In genomic region chr3:98098676-98099075, GRCm38 (mm10) we compare ENCODE assay signal across 12 mouse cellular contexts.
DNase-seq lines count a peak whose midpoint lies in the region; ATAC-seq and TF ChIP-seq lines count a peak whose summit lies in the region.
"Had no signal": no experiment of that assay in that cellular context is flagged by ENCODE, and none has a peak within 500 bp of the region (broad histone marks: within the 10 kb centered on the region; RNA-seq: fewer than 3 reads in every experiment).

No protein-coding gene starts in this region.

- peak; percentile 86 for TF ChIP-seq EP300 in lung, postnatal 0 days (IDR thresholded peaks at IDR 0.05)

- WGBS in embryonic facial prominence, embryonic 15.5 days: 58% methylated on average over 5 of the region's 5 CpGs
- WGBS in kidney, postnatal 0 days: 68% methylated on average over 5 of the region's 5 CpGs
- 63% methylated on average over 5 of the region's 5 CpGs for WGBS in lung, postnatal 0 days
- WGBS in hindbrain, embryonic 14.5 days: 93% methylated on average over 5 of the region's 5 CpGs
- WGBS in hindbrain, embryonic 12.5 days: 94% methylated on average over 5 of the region's 5 CpGs

- no peak overlapping the region for H3K9ac ChIP-seq in embryonic facial prominence, embryonic 15.5 days
- H3K9ac ChIP-seq in kidney, postnatal 0 days (ENCODE audit: low read depth, low read length): no peak overlapping the region
- no peak overlapping the region for H3K9ac ChIP-seq in lung, postnatal 0 days (replicated peaks; ENCODE audit: low read depth)
- no peak overlapping the region for H3K9ac ChIP-seq in hindbrain, embryonic 14.5 days
- H3K9ac ChIP-seq in hindbrain, embryonic 12.5 days: no peak overlapping the region
- H3K9ac ChIP-seq: hindbrain, embryonic 13.5 days had no signal

- no peak overlapping the region for H3K4me2 ChIP-seq in embryonic facial prominence, embryonic 15.5 days (replicated peaks)
- H3K4me2 ChIP-seq in kidney, postnatal 0 days (ENCODE audit: low read length): no peak overlapping the region
- H3K4me2 ChIP-seq in lung, postnatal 0 days (replicated peaks; ENCODE audit: low read depth, low read length): no peak overlapping the region
- no peak overlapping the region for H3K4me2 ChIP-seq in hindbrain, embryonic 14.5 days (replicated peaks)
- H3K4me2 ChIP-seq in hindbrain, embryonic 12.5 days (replicated peaks): no peak overlapping the region
- H3K4me2 ChIP-seq: hindbrain, embryonic 13.5 days had no signal

- peaks cover 59% of the 10 kb centered on the region for H3K36me3 ChIP-seq in embryonic facial prominence, embryonic 15.5 days
- H3K36me3 ChIP-seq in kidney, postnatal 0 days (ENCODE audit: insufficient read depth, low read length): peaks cover 51% of the 10 kb centered on the region
- peaks cover 39% of the 10 kb centered on the region for H3K36me3 ChIP-seq in lung, postnatal 0 days (ENCODE audit: insufficient read depth, low read length)
- peaks cover 18% of the 10 kb centered on the region for H3K36me3 ChIP-seq in hindbrain, embryonic 14.5 days (replicated peaks; ENCODE audit: control insufficient read depth, insufficient read depth)
- H3K36me3 ChIP-seq in hindbrain, embryonic 12.5 days: peaks cover 45% of the 10 kb centered on the region

- H3K27me3 ChIP-seq in embryonic facial prominence, embryonic 15.5 days: no peaks in the 10 kb centered on the region
- no peaks in the 10 kb centered on the region for H3K27me3 ChIP-seq in kidney, postnatal 0 days (ENCODE audit: insufficient read depth, low read length)
- H3K27me3 ChIP-seq in lung, postnatal 0 days (replicated peaks; ENCODE audit: insufficient read depth, low read length): no peaks in the 10 kb centered on the region
- H3K27me3 ChIP-seq in hindbrain, embryonic 14.5 days (ENCODE audit: control insufficient read depth, insufficient read depth, low read length): no peaks in the 10 kb centered on the region
- peaks cover 3% of the 10 kb centered on the region; the same call in 1 of the 2 replicates for H3K27me3 ChIP-seq in hindbrain, embryonic 12.5 days
- H3K27me3 ChIP-seq: hindbrain, embryonic 13.5 days; Patski had no signal

- ATAC-seq in embryonic facial prominence, embryonic 15.5 days (ENCODE audit: insufficient number of reproducible peaks, low FRiP score, low TSS enrichment, low read depth): peak; percentile 36; the same call in 1 of the 2 replicates
- peak; percentile 83 for ATAC-seq in kidney, postnatal 0 days (replicated peaks; ENCODE audit: low FRiP score, low read depth)
- peak; percentile 93 for ATAC-seq in lung, postnatal 0 days
- no peak for ATAC-seq in hindbrain, embryonic 14.5 days (ENCODE audit: low FRiP score)
- ATAC-seq in monocyte, adult 5-6 weeks (replicated peaks; ENCODE audit: insufficient number of reproducible peaks, low FRiP score, low TSS enrichment, poor library complexity, severe bottlenecking): no peak
- no peak for ATAC-seq in hindbrain, embryonic 12.5 days (ENCODE audit: low FRiP score)

- DNase-seq in R1 (ENCODE audit: low read depth, low spot score): peak; percentile 12
- peak; percentile 28 for DNase-seq in kidney, postnatal 0 days (ENCODE audit: low spot score)
- peak; percentile 90 for DNase-seq in lung, postnatal 0 days (ENCODE audit: low spot score)
- DNase-seq in hindbrain, embryonic 14.5 days (ENCODE audit: low spot score): no peak
- DNase-seq in frontal cortex, adult 2 months (ENCODE audit: extremely low spot score in 1 of 2, low spot score in 1 of 2): no peak

- peaks cover 5% of the 10 kb centered on the region for H3K9me3 ChIP-seq in embryonic facial prominence, embryonic 15.5 days (replicated peaks)
- H3K9me3 ChIP-seq in kidney, postnatal 0 days (replicated peaks; ENCODE audit: low read length): no peaks in the 10 kb centered on the region; the same call in 1 of the 2 replicates
- H3K9me3 ChIP-seq in lung, postnatal 0 days (ENCODE audit: low read length): no peaks in the 10 kb centered on the region
- H3K9me3 ChIP-seq in hindbrain, embryonic 14.5 days (ENCODE audit: control insufficient read depth, low read length): no peaks in the 10 kb centered on the region; the same call in 1 of the 2 replicates
- H3K9me3 ChIP-seq in hindbrain, embryonic 12.5 days (replicated peaks): peaks cover 9% of the 10 kb centered on the region; the same call in 1 of the 2 replicates
- H3K9me3 ChIP-seq: hindbrain, embryonic 13.5 days had no signal

- H3K4me3 ChIP-seq in embryonic facial prominence, embryonic 15.5 days (replicated peaks): no peak overlapping the region
- no peak overlapping the region for H3K4me3 ChIP-seq in kidney, postnatal 0 days (replicated peaks; ENCODE audit: low read depth, low read length)
- no peak overlapping the region for H3K4me3 ChIP-seq in lung, postnatal 0 days (ENCODE audit: low read depth, low read length)
- H3K4me3 ChIP-seq in hindbrain, embryonic 14.5 days (replicated peaks; ENCODE audit: low read length): no peak overlapping the region
- no peak overlapping the region for H3K4me3 ChIP-seq in hindbrain, embryonic 12.5 days
- H3K4me3 ChIP-seq: erythroblast, embryonic 14.5 days; hindbrain, embryonic 13.5 days; midbrain, embryonic 10.5 days had no signal

- H3K4me1 ChIP-seq in embryonic facial prominence, embryonic 15.5 days: peaks cover 51% of the 10 kb centered on the region
- H3K4me1 ChIP-seq in kidney, postnatal 0 days (replicated peaks; ENCODE audit: insufficient read depth, low read length): no peaks in the 10 kb centered on the region
- H3K4me1 ChIP-seq in lung, postnatal 0 days (ENCODE audit: insufficient read depth, low read depth, low read length): no peaks in the 10 kb centered on the region
- 0 out of 2 replicates have a peak, but pooled peaks cover 4% of the 10 kb centered on the region for H3K4me1 ChIP-seq in hindbrain, embryonic 14.5 days (replicated peaks; ENCODE audit: control insufficient read depth, insufficient read depth, low read length)
- H3K4me1 ChIP-seq in hindbrain, embryonic 12.5 days: peaks cover 21% of the 10 kb centered on the region

- H3K27ac ChIP-seq in embryonic facial prominence, embryonic 15.5 days (replicated peaks): peak overlapping the region; percentile 73
- peak overlapping the region; percentile 62; the same call in 1 of the 2 replicates for H3K27ac ChIP-seq in kidney, postnatal 0 days
- peak overlapping the region; percentile 38; the same call in 1 of the 2 replicates for H3K27ac ChIP-seq in lung, postnatal 0 days (ENCODE audit: low read length)
- H3K27ac ChIP-seq in hindbrain, embryonic 14.5 days: no peak overlapping the region
- no peak overlapping the region for H3K27ac ChIP-seq in hindbrain, embryonic 12.5 days
- H3K27ac ChIP-seq: hindbrain, embryonic 13.5 days; midbrain, embryonic 10.5 days had no signal

- no peak for TF ChIP-seq CTCF in kidney, postnatal 0 days (IDR thresholded peaks at IDR 0.05; ENCODE audit: low read depth)
- no peak for TF ChIP-seq CTCF in lung, postnatal 0 days (IDR thresholded peaks at IDR 0.05)

Comparison
In these comparisons a context has a peak if more than half of its experiments do, and no peak if none do; other contexts are left out.
1. DNase-seq: peak in R1 (single experiment), kidney, postnatal 0 days (single experiment) and lung, postnatal 0 days (single experiment); none in hindbrain, embryonic 14.5 days (single experiment) and frontal cortex, adult 2 months (0 of 2).
2. ATAC-seq: peak in embryonic facial prominence, embryonic 15.5 days (single experiment), kidney, postnatal 0 days (single experiment) and lung, postnatal 0 days (single experiment); none in hindbrain, embryonic 14.5 days (single experiment), monocyte, adult 5-6 weeks (single experiment) and hindbrain, embryonic 12.5 days (single experiment).
3. H3K27ac ChIP-seq: peak in embryonic facial prominence, embryonic 15.5 days (single experiment), kidney, postnatal 0 days (single experiment) and lung, postnatal 0 days (single experiment); none in hindbrain, embryonic 14.5 days (single experiment) and hindbrain, embryonic 12.5 days (single experiment).